Mouse (Mus musculus) megakaryocyte, embryonic 14.5 days (primary cell): ENCODE data around the gene Enpp1.

Experiments used
- FLI1 ChIP-seq: IDR thresholded peaks from 2 replicates; pipeline ENCODE4 v1.6.1; 2012; ENCODE audit warnings: low read length, inconsistent platforms, mixed read lengths
- GATA1 ChIP-seq: IDR thresholded peaks from 3 replicates; pipeline ENCODE4 v1.6.1; 2012; ENCODE audit warnings: mixed read lengths, low read length, inconsistent platforms, borderline replicate concordance

DNA sequence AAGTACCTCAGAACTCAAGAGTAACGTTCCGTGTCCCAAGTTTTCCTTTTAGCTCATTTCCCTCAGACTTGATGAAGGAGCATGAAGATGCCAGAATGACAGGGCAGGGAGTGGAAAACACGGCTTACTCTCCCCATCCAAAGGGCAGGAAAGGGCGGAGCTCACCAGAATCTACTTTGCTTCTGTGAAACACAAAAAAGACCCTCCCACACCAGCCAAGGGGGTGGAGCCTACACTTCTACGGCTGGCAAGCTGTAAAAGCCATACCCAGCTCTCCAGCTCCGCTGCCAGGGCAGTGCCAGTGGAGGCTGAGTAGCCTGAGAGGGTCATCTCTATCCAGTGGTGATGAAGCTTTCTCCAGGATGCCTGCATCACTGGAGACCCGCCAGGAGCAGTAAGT, 72.4 kb downstream of the Enpp1 start:
- no peak for TF ChIP-seq GATA1
- TF ChIP-seq FLI1: no peak
